Mouse (Mus musculus): ENCODE measurements around the gene Hs3st3a1.

DNA sequence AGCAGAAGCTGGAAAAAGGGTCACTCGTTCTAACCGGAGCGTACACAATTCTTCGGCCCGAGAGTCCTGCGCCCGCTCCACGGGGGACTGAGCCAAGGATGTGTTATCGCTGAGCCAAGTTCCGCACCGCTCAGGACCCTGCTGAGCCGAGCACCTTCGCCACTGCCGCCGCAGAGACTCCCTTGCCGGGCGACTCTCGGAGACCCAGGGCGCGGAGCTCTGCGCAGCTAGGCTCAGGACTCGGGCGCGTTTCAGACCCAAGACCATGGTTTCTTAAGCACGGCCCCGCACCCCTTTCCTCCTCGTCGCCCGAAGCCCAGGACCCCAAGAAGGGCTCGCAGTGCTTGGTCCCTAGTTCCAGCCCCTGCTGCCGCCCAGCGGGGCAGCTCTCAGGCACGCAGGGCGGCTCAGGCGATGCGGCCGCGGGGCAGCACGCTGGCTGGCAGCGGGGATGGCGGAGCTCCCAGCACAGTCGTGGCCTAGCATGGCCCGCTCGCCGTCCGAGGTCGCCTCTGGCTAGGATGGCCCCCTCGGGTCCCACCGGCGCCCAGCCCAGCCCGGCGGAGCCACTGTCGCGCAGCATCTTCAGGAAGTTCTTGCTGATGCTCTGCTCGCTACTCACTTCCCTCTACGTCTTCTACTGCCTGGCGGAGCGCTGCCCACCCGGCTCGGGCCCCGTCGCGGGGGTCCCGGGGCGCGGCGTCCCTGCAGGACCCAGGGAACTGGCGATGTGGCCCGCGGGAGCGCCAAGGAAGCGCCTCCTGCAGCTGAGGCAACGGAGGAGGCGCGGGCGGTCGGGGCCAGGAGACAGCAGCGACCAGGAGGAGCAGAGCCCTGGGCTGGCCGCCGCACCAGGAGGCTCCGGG is 647 bp downstream of the Hs3st3a1 start:
- TF ChIP-seq CTCF (IDR thresholded peaks at IDR 0.05; ENCODE audit: extremely low read depth, insufficient read depth, low read length) (no peak), POLR2A (IDR thresholded peaks at IDR 0.05; ENCODE audit: extremely low read depth, insufficient read depth, low read length) (no peak)
